Mouse (Mus musculus) midbrain, embryonic 13.5 days (tissue): Measurements from ENCODE around the gene Chfr. TPM values are rescaled to one million over a fixed set of nuclear protein-coding genes. Genes with fewer than 3 reads are reported as not detected.
A peak's percentile ranks its signal among the peaks of the same experiment; 100 is the strongest.

Source experiments
- ATAC-seq: fragments of 200-750 bp; cut with Nextera tagmentation; 2 replicates; pipeline ENCODE4 v1.8.0; 2017; ENCODE audit warnings: mild to moderate bottlenecking, moderate TSS enrichment, moderate library complexity
- H3K27ac ChIP-seq: fragments of 300-500 bp; sonication (generic); 2 replicates; pipeline ENCODE4 v1.5.1; 2015; ENCODE audit warnings: inconsistent platforms, mild to moderate bottlenecking, moderate library complexity
- H3K27me3 ChIP-seq: fragments of 300-500 bp; sonication (generic); 2 replicates; pipeline ENCODE4 v1.6.1; 2015; ENCODE audit warnings: mild to moderate bottlenecking, inconsistent platforms
- H3K36me3 ChIP-seq: fragments of 300-500 bp; sonication (generic); 2 replicates; pipeline ENCODE4 v1.6.1; 2015; ENCODE audit warnings: mild to moderate bottlenecking, inconsistent platforms
- H3K4me1 ChIP-seq: fragments of 300-500 bp; sonication (generic); replicated peaks from 2 replicates; pipeline ENCODE4 v1.6.1; 2015; ENCODE audit warnings: inconsistent platforms
- H3K4me2 ChIP-seq: fragments of 300-500 bp; sonication (generic); replicated peaks from 2 replicates; pipeline ENCODE4 v1.6.1; 2015; ENCODE audit warnings: moderate library complexity, mild to moderate bottlenecking, inconsistent platforms
- H3K4me3 ChIP-seq: fragments of 300-500 bp; sonication (generic); replicated peaks from 2 replicates; pipeline ENCODE4 v1.5.1; 2015; ENCODE audit warnings: mild to moderate bottlenecking, inconsistent platforms
- H3K9ac ChIP-seq: fragments of 300-500 bp; sonication (generic); replicated peaks from 2 replicates; pipeline ENCODE4 v1.6.1; 2015; ENCODE audit warnings: mild to moderate bottlenecking, inconsistent platforms
- H3K9me3 ChIP-seq: fragments of 300-500 bp; sonication (generic); 2 replicates; pipeline ENCODE4 v1.6.1; 2016; ENCODE audit warnings: mild to moderate bottlenecking, inconsistent platforms
- WGBS: fragments of 180-500 bp; shearing (Covaris S2); methylation state at CpG from one replicate; pipeline ENCODE4 v1.1.7; 2015; 5-methylcytosine and 5-hydroxymethylcytosine counted together
- polyA plus RNA-seq: library from polyadenylated mRNA; unstranded; fragments of >200 nt; fragmentation: Nextera tagmentation; extraction: Ambion mirVana; gene quantifications from 2 replicates; pipeline ENCODE4 v1.2.1, GENCODE M21; 2015

The Chfr gene
- polyA plus RNA-seq, 1 experiment from 2014 or later = 106 TPM

DNA sequence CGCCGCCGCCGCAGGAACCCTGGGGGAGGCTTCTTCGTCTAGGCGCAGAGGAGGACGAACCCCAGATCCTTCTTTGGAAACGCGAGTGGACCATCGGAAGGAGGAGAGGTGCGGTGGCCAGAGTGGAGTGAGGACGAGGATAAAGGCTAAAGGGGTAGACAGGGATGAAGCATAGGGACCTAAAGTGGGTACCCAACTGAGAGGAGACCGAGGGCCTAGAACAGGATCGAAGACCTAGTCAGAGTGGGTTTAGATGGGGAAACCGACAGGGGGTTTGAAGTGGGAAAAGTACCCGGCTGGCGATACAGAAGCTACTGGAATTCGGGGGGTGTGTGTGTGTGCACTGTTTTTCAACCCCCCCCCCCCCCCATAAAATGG lies 434 bp downstream of the Chfr start:
- Histone ChIP-seq H3K4me3 (peak overlapping the region; percentile 76), H3K9me3 (no peaks in the 10 kb centered on the region), H3K4me2 (peak overlapping the region; percentile 72), H3K27me3 (no peaks in the 10 kb centered on the region), H3K4me1 (peaks cover 12% of the 10 kb centered on the region), H3K36me3 (peaks cover 29% of the 10 kb centered on the region), H3K9ac (peak overlapping the region; percentile 93), H3K27ac (peak overlapping the region; percentile 76)
- 8% methylated on average over 18 of the region's 18 CpGs for WGBS
- peak; percentile 61; the same call in 1 of the 2 replicates for ATAC-seq

DNA sequence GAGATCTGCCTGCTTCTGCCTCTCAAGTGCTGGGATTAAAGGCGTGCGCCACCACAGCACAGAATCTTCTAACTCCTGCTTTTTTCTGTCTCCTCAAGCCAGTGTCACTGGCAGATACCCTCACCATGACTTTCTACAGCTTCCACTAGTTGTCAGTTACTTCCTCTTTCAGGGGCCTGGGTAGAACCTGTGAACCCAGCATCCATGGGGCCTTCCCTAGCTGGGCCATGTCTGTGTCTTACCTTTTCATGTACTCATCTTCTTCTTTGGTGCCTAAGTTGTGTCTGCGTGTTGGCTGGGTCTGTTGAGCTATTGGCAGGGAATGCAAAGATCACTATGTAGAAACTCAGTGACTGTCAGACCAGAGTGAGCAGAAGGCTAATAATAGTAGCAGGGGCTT lies 2.2 kb downstream of the Chfr start:
- WGBS = 95% methylated on average over 3 of the region's 3 CpGs
- H3K9ac ChIP-seq = no peak overlapping the region
- no peaks in the 10 kb centered on the region for H3K27me3 ChIP-seq
- peaks cover 12% of the 10 kb centered on the region for H3K4me1 ChIP-seq
- no peak overlapping the region for H3K4me3 ChIP-seq
- no peak for ATAC-seq
- no peaks in the 10 kb centered on the region for H3K9me3 ChIP-seq
- no peak overlapping the region for H3K27ac ChIP-seq
- peaks cover 40% of the 10 kb centered on the region for H3K36me3 ChIP-seq
- no peak overlapping the region for H3K4me2 ChIP-seq

DNA sequence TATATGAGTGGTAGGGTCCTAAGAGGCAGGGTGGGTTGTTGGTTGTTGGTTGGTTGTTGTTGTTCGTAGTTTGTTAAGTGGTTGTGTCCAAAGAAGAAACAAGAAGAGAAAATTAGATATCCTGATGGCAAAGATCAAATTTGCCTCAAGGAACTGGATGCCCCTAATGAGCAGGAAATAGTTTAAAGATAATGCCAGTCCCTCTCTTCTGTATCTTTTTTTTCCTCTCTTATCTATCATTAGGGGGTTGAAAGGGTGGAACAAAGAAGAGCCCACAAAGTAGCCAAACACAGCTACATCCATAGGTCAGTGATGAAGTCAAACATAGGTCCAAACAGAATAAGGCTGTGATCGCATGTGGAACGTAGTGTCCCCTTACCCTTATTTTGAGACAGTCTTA lies 3.7 kb downstream of the Chfr start:
- peaks cover 53% of the 10 kb centered on the region for H3K36me3 ChIP-seq
- H3K9ac ChIP-seq = no peak overlapping the region
- H3K4me3 ChIP-seq = no peak overlapping the region
- WGBS = 97% methylated on average over 3 of the region's 3 CpGs
- H3K9me3 ChIP-seq = no peaks in the 10 kb centered on the region
- H3K4me1 ChIP-seq = peaks cover 12% of the 10 kb centered on the region
- ATAC-seq = no peak
- no peak overlapping the region for H3K27ac ChIP-seq
- H3K27me3 ChIP-seq = no peaks in the 10 kb centered on the region
- H3K4me2 ChIP-seq = no peak overlapping the region

DNA sequence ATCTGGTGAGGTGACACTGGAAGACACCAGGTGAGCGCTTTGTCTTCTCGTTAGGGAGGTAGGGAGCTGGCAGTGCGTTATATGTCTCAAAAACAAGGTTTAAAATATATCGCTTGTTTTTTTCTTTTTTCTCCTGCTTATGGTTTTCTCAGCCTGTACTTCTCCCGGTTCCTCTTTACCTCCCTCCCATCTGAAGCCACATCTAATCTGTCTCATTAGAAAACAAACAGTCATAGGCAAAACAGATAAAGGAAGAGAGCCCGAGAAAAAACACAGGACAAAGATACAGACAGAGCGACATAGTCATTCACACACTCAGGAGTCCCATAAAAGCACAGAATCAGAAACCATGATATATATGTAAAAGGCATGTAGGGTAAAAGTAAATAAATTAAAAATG lies 4.8 kb downstream of the Chfr start:
- H3K4me2 ChIP-seq = no peak overlapping the region
- no peak overlapping the region for H3K27ac ChIP-seq
- peaks cover 63% of the 10 kb centered on the region for H3K36me3 ChIP-seq
- ATAC-seq = no peak
- H3K4me1 ChIP-seq = peaks cover 12% of the 10 kb centered on the region
- H3K4me3 ChIP-seq = no peak overlapping the region
- no peak overlapping the region for H3K9ac ChIP-seq
- H3K27me3 ChIP-seq = no peaks in the 10 kb centered on the region
- WGBS = 92% methylated on average over 7 of the region's 7 CpGs
- no peaks in the 10 kb centered on the region for H3K9me3 ChIP-seq

DNA sequence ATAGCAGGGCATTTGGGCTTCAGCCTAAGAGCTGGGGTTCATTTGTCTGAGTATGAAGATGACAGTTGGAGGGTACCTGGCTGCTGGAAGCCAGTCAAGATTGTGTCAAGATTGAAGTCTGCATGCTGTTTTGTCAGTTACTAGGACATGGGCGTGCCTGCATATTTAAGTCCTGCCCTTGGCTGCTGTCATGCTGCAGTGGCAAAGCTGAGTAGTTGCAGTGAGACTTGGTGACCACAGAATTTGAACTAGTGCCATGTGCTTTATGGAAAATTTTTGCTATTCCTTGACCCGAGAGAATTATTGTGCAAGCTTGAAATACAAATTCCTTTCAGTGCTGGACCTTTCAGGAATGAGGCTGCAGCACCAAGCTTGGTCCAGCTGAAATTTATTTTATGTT lies 6.7 kb downstream of the Chfr start:
- Histone ChIP-seq H3K27me3 (no peaks in the 10 kb centered on the region), H3K4me2 (no peak overlapping the region), H3K27ac (no peak overlapping the region), H3K9ac (no peak overlapping the region), H3K36me3 (peaks cover 80% of the 10 kb centered on the region), H3K4me1 (peaks cover under 1% of the 10 kb centered on the region; the same call in 1 of the 2 replicates), H3K9me3 (no peaks in the 10 kb centered on the region), H3K4me3 (no peak overlapping the region)
- 91% methylated on average over 2 of the region's 2 CpGs for whole genome bisulfite sequencing
- no peak for ATAC-seq

DNA sequence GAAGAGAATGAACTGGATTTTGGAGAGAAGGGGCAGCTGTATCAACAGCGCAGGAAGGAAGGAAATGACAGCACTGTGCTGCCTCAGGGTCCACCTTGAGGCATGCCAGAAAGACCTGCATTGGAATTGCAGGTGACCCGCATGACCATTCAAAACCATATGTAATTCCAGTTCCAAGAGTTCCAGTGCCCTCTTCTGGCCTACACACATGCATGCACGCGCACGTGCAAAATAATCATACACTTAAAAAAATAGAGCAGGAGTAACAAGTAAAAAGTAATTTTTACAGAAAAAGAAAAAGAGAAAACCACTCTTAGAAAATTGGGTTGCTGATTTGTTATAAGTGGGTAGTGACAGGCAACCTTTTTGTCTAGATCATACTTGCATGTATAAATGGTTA lies 7.4 kb downstream of the Chfr start:
- H3K9ac ChIP-seq = no peak overlapping the region
- no peak for ATAC-seq
- H3K27me3 ChIP-seq = no peaks in the 10 kb centered on the region
- peaks cover 85% of the 10 kb centered on the region for H3K36me3 ChIP-seq
- no peak overlapping the region for H3K4me2 ChIP-seq
- no peak overlapping the region for H3K4me3 ChIP-seq
- H3K9me3 ChIP-seq = no peaks in the 10 kb centered on the region
- WGBS = 91% methylated on average over 5 of the region's 5 CpGs
- H3K4me1 ChIP-seq = no peaks in the 10 kb centered on the region
- H3K27ac ChIP-seq = no peak overlapping the region

DNA sequence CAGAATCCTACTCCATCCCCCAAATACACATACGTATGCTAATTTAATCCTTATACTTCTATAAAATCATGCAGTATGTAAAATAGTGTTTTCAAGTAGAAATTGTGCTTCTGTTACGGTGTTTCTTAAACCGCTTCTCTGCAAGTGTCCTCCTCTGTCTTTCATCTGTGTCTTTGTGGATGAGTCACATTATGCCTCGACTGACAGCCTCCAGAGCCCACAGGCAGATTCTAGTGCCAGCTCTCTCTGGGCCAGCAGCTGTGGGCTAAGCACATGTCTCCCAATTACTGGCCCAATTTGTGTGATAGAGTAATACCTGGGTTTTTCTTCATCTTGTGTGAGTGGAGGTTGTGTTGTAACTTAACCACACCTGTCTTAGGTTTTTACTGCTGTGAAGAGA lies 33.7 kb downstream of the Chfr start:
- Histone ChIP-seq H3K36me3 (peaks cover 76% of the 10 kb centered on the region), H3K27me3 (no peaks in the 10 kb centered on the region), H3K4me1 (no peaks in the 10 kb centered on the region), H3K27ac (no peak overlapping the region), H3K9ac (no peak overlapping the region), H3K4me3 (no peak overlapping the region), H3K4me2 (no peak overlapping the region), H3K9me3 (no peaks in the 10 kb centered on the region)
- ATAC-seq = no peak
- 98% methylated on average over 4 of the region's 4 CpGs for WGBS

DNA sequence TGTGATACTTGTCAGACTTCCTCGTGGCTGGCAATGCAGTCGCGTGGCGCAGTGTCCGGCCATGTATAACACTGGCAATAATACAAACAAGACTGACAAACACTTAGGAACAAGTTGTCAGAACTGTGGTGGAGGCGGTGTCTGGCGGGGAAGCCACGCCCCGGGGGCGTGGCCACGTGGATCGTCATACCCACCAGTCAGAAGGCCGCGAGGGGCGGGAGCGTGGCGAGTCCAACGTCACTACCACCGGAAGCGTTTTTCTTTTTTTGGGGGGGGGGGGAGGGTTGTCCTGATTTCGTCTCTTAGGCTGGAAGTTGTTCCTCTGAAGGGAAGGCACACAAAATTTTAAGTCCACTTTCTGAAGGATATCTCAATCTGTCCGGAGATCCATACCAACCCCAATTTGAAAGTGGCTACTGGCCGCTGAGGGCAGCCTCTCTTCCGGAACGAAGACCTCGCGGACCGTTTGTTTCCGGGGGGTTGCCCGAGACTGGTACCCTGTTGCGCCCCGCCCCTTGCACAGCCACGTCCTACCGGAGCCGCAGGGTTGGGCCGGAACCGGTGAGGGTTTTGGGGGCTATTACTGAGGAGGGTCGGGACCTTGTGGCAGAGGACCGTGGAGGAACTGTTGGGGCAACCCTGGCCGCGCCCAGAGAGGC lies 40.8 kb downstream of the Chfr start, which contains the start of gene Golga3:
TSS of gene Golga3 (plus strand) at position 340 of the 659 bp plus-strand sequence.
- no peaks in the 10 kb centered on the region for H3K27me3 ChIP-seq
- ATAC-seq = peak; percentile 98
- H3K9me3 ChIP-seq = no peaks in the 10 kb centered on the region
- peak within 1 kb of the TSS; percentile 92 for H3K4me3 ChIP-seq
- peak within 1 kb of the TSS; percentile 74 for H3K27ac ChIP-seq
- peak within 1 kb of the TSS; percentile 93 for H3K4me2 ChIP-seq
- peaks cover 14% of the 10 kb centered on the region for H3K36me3 ChIP-seq
- H3K9ac ChIP-seq = peak within 1 kb of the TSS; percentile 89
- peaks cover 17% of the 10 kb centered on the region for H3K4me1 ChIP-seq
- WGBS = under 1% methylated on average over 41 of the region's 41 CpGs

DNA sequence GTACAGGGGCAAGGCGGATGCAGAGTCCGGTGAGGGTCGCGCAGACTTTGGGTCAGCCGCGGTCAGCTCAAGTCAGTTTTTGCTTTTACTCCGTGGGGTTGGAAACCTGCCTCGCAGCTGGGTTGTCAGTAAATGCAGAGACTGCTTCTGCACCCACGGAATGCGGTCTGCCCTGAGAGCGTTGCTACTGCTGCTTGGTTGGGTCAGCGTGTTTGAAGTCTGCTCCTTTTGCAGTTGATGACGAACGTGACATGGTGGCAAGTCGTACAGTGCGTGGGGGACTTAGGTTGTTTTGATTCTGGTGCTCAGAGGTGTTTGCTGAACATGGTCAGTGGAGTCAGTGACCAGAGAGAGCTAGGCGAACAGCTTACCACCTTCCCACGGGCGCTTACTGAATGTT lies 41.4 kb downstream of the Chfr start:
- ATAC-seq = peak; percentile 57
- Histone ChIP-seq H3K9me3 (no peaks in the 10 kb centered on the region), H3K4me3 (peak overlapping the region; percentile 92), H3K9ac (peak overlapping the region; percentile 89), H3K4me1 (peaks cover 17% of the 10 kb centered on the region), H3K36me3 (peaks cover 15% of the 10 kb centered on the region), H3K27me3 (no peaks in the 10 kb centered on the region), H3K4me2 (peak overlapping the region; percentile 93), H3K27ac (peak overlapping the region; percentile 74)
- 5% methylated on average over 19 of the region's 19 CpGs for WGBS

DNA sequence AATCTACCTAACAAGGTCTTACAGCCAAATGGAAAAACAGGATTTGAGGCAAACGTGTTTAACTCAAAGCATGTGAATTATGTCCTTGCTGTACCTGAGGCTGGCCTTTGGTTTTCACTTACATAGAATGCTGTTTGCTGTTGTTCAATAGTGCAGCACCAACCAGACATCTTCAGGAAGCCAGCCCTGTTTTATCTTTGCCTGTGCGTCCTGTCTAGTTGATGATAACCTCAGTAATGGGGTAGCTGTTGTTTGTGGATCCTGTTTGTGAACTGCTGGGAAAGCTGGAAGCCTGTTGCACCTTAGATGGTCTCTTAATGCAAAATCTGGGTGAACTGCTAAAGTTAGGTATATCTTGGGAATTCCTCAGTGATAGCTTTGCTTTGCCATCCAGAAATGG lies 43.0 kb downstream of the Chfr start:
- ATAC-seq = no peak
- Histone ChIP-seq H3K27me3 (no peaks in the 10 kb centered on the region), H3K4me1 (peaks cover 17% of the 10 kb centered on the region), H3K9ac (no peak overlapping the region), H3K27ac (no peak overlapping the region), H3K4me3 (no peak overlapping the region), H3K4me2 (no peak overlapping the region), H3K36me3 (peaks cover 19% of the 10 kb centered on the region), H3K9me3 (no peaks in the 10 kb centered on the region)
- WGBS = 87% methylated on average over 2 of the region's 2 CpGs

DNA sequence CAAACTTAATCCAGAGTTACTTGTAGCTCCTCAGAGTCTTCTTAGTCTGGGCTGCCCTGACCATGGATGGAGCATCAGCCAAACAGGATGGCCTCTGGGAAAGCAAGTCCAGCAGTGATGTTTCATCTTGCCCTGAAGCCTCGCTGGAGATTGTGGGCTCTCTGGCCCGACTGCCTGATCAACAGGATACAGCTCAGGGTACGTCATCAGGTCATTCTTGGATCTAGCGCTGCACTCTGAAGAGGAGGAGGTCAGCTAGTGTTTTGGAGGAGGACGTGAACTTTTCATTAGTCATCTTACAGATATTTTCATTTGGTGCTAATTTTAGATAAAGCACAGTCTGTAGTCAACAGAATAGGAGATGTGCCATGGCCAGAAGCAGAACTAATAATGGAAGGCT lies 46.1 kb downstream of the Chfr start:
- ATAC-seq = no peak
- 96% methylated on average over 5 of the region's 5 CpGs for WGBS
- H3K27ac ChIP-seq = no peak overlapping the region

DNA sequence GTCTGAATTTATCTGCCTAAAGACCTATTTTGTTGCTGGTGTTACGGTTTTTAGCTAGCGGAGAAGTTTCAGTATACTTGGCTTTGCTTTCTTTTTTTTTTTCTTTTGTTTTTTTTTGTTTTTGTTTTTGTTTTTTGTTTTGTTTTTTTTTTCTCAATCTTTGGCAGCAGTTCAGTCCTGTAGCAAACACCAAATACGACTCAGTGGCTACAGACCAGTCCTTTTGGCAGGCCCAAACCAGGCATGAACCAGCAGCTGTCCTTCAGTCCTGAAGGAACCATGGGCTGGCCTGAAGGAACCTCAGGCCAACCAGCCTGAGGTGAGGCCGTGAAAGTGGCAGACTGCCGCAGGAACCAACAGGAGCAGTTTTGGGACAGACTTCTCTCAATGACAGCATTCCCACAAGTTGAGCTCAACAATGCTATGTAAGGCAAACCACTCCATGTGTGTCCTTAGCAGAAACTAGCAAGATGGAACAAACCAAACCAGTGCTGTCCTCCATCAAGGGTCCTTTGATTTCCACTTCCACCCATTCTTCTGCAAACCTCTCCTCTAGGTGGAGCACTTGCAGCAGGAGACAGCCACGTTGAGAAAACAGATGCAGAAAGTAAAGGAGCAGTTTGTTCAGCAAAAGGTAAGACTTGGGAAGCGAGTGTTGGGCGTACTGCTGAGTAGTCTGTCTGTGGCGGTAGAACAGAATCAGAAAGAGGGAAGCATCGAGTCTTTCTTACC lies 67.7 kb downstream of the Chfr start:
- H3K27ac ChIP-seq = no peak overlapping the region
- no peaks in the 10 kb centered on the region for H3K9me3 ChIP-seq
- H3K36me3 ChIP-seq = peaks cover 84% of the 10 kb centered on the region
- H3K4me1 ChIP-seq = no peaks in the 10 kb centered on the region
- no peak overlapping the region for H3K4me2 ChIP-seq
- ATAC-seq = no peak
- 91% methylated on average over 10 of the region's 10 CpGs for WGBS
- H3K9ac ChIP-seq = no peak overlapping the region
- no peak overlapping the region for H3K4me3 ChIP-seq
- H3K27me3 ChIP-seq = no peaks in the 10 kb centered on the region

More for the DNA sequence above, 46.1 kb downstream of the Chfr start:
- peaks cover 42% of the 10 kb centered on the region for H3K36me3 ChIP-seq
- H3K4me1 ChIP-seq = peaks cover 14% of the 10 kb centered on the region
- H3K4me2 ChIP-seq = no peak overlapping the region
- no peak overlapping the region for H3K9ac ChIP-seq
- no peaks in the 10 kb centered on the region for H3K27me3 ChIP-seq
- no peaks in the 10 kb centered on the region for H3K9me3 ChIP-seq
- H3K4me3 ChIP-seq = no peak overlapping the region
